16 mouse cellular contexts compared by ENCODE assay signal in genomic region chr1:19543011-19543410, GRCm38 (mm10).
"Had no signal": no experiment of that assay in that cellular context is flagged by ENCODE, and none has a peak within 500 bp of the region (broad histone marks: within the 10 kb centered on the region; RNA-seq: fewer than 3 reads in every experiment).

No protein-coding gene starts in this region.

- H3K4me1 ChIP-seq: neural tube, embryonic 13.5 days; neural tube, embryonic 15.5 days; stomach, embryonic 15.5 days had no signal

- DNase-seq: retina, postnatal 1 day; right cerebral cortex, adult 18-20 months; right cerebral cortex, postnatal 14 days; right cerebral cortex, postnatal 25 days; right cerebral cortex, postnatal 4 days; spleen, adult 18-20 months; thymus, adult 18-20 months; thymus, adult 2 months; thymus, postnatal 14 days; thymus, postnatal 25 days; thymus, postnatal 36 days; thymus, postnatal 4 days had no signal

- H3K36me3 ChIP-seq: neural tube, embryonic 13.5 days; neural tube, embryonic 15.5 days; stomach, embryonic 15.5 days had no signal

- H3K4me2 ChIP-seq: neural tube, embryonic 13.5 days; neural tube, embryonic 15.5 days; stomach, embryonic 15.5 days had no signal

- H3K4me3 ChIP-seq: neural tube, embryonic 13.5 days; neural tube, embryonic 15.5 days; stomach, embryonic 15.5 days had no signal

- H3K9ac ChIP-seq: neural tube, embryonic 13.5 days; neural tube, embryonic 15.5 days; stomach, embryonic 15.5 days had no signal

- H3K27ac ChIP-seq: neural tube, embryonic 13.5 days; neural tube, embryonic 15.5 days; stomach, embryonic 15.5 days; stomach, postnatal 0 days had no signal

- H3K27me3 ChIP-seq: neural tube, embryonic 13.5 days; neural tube, embryonic 15.5 days; stomach, embryonic 15.5 days had no signal

- H3K9me3 ChIP-seq: neural tube, embryonic 13.5 days; neural tube, embryonic 15.5 days; stomach, embryonic 15.5 days had no signal
